Mouse (Mus musculus): ENCODE measurements around the gene Moap1.
A peak's percentile ranks its signal among the peaks of the same experiment; 100 is the strongest.

Gene Moap1

GRCm38 (mm10) chr12:102743589-102744574, at the start of gene Moap1, which contains the start of gene Tmem251:
TSS of gene Moap1 (minus strand) at chr12:102743661.
TSS of gene Tmem251 (plus strand) at chr12:102743762.
- peak; percentile 68 for DNase-seq (ENCODE audit: low spot score)

GRCm38 (mm10) chr12:102787927-102788326, 44.5 kb upstream of the Moap1 start:
- DNase-seq (ENCODE audit: low spot score) = no peak

GRCm38 (mm10) chr12:102785593-102785985, 42.1 kb upstream of the Moap1 start:
- no peak for DNase-seq (ENCODE audit: low spot score)

- DNase-seq (ENCODE audit: low spot score) = no peak
These were observed 41.6 kb upstream of the Moap1 start for GRCm38 (mm10) chr12:102784899-102785592.

- no peak for DNase-seq (ENCODE audit: low spot score)
These were observed 39.4 kb upstream of the Moap1 start for GRCm38 (mm10) chr12:102782841-102783240.

GRCm38 (mm10) chr12:102779452-102779851, 36.0 kb upstream of the Moap1 start:
- DNase-seq (ENCODE audit: low spot score) = no peak

- no peak for DNase-seq (ENCODE audit: low spot score)
These were observed 34.7 kb upstream of the Moap1 start for GRCm38 (mm10) chr12:102778151-102778550.

GRCm38 (mm10) chr12:102776035-102776434, 32.6 kb upstream of the Moap1 start:
- DNase-seq (ENCODE audit: low spot score) = no peak

- no peak for DNase-seq (ENCODE audit: low spot score)
These were observed 29.2 kb upstream of the Moap1 start for GRCm38 (mm10) chr12:102772676-102773075.

- DNase-seq (ENCODE audit: low spot score) = no peak
These were observed 28.1 kb upstream of the Moap1 start for GRCm38 (mm10) chr12:102771601-102772000.

GRCm38 (mm10) chr12:102769000-102769399, 25.5 kb upstream of the Moap1 start:
- no peak for DNase-seq (ENCODE audit: low spot score)

- no peak for DNase-seq (ENCODE audit: low spot score)
These were observed 20.2 kb upstream of the Moap1 start for GRCm38 (mm10) chr12:102763696-102764095.

GRCm38 (mm10) chr12:102761668-102762067, 18.2 kb upstream of the Moap1 start:
- no peak for DNase-seq (ENCODE audit: low spot score)

GRCm38 (mm10) chr12:102758936-102759335, 15.5 kb upstream of the Moap1 start:
- DNase-seq (ENCODE audit: low spot score) = no peak

GRCm38 (mm10) chr12:102758403-102758756, 14.9 kb upstream of the Moap1 start, which contains the start of gene Gm20604:
TSS of gene Gm20604 (minus strand) at chr12:102758672.
- DNase-seq (ENCODE audit: low spot score) = no peak

- DNase-seq (ENCODE audit: low spot score) = peak; percentile 87
These were observed 14.4 kb upstream of the Moap1 start, which contains the start of the genes Gm28051, Gon7 and Ubr7 for GRCm38 (mm10) chr12:102757689-102758402. TSS of gene Gm28051 (minus strand) at chr12:102757765. TSS of gene Gon7 (minus strand) at chr12:102757803. TSS of gene Ubr7 (plus strand) at chr12:102757967.

GRCm38 (mm10) chr12:102757055-102757688, 13.7 kb upstream of the Moap1 start:
- DNase-seq (ENCODE audit: low spot score) = no peak

GRCm38 (mm10) chr12:102756304-102756703, 12.8 kb upstream of the Moap1 start:
- DNase-seq (ENCODE audit: low spot score) = no peak

GRCm38 (mm10) chr12:102748256-102748655, 4.8 kb upstream of the Moap1 start:
- DNase-seq (ENCODE audit: low spot score) = no peak

GRCm38 (mm10) chr12:102744839-102745238, 1.4 kb upstream of the Moap1 start:
- DNase-seq (ENCODE audit: low spot score) = no peak

- no peak for DNase-seq (ENCODE audit: low spot score)
These were observed 349 bp downstream of the Moap1 start for GRCm38 (mm10) chr12:102743036-102743588.

All from urinary bladder, postnatal 10 days (tissue).